Mouse (Mus musculus) myocyte (in vitro differentiated cells): Measurements from ENCODE around the gene Sppl2b. TPM values are rescaled to one million over a fixed set of nuclear protein-coding genes. Genes with fewer than 3 reads are reported as not detected.

ENCODE experiments used
- H3K27me3 ChIP-seq: one replicate; pipeline ENCODE4 v1.6.1; 2011; ENCODE audit not compliant: control insufficient read depth, insufficient read depth, insufficient read length
- H3K36me3 ChIP-seq: one replicate; pipeline ENCODE4 v1.6.1; 2011; ENCODE audit not compliant: control insufficient read depth, insufficient read depth
- H3K4me2 ChIP-seq: one replicate; pipeline ENCODE4 v1.6.1; 2011; ENCODE audit warnings: low read depth, control low read depth
- H3K4me3 ChIP-seq: one replicate; pipeline ENCODE4 v1.5.1; 2011; ENCODE audit warnings: mild to moderate bottlenecking, control low read depth, moderate library complexity
- H3K79me2 ChIP-seq: one replicate; pipeline ENCODE4 v1.6.1; 2011; ENCODE audit not compliant: control insufficient read depth, insufficient read depth
- H3ac ChIP-seq: one replicate; pipeline ENCODE4 v1.6.1; 2011; ENCODE audit not compliant: control insufficient read depth, insufficient read length
- CEBPB ChIP-seq: IDR thresholded peaks from 2 replicates; pipeline ENCODE4 v1.6.1; 2011; ENCODE audit warnings: mild to moderate bottlenecking, moderate library complexity; ENCODE audit not compliant: poor library complexity, insufficient read depth, severe bottlenecking
- E2F4 ChIP-seq: IDR thresholded peaks from one replicate; pipeline ENCODE4 v1.6.1; 2011; ENCODE audit warnings: mild to moderate bottlenecking, control low read depth, moderate library complexity; ENCODE audit not compliant: insufficient read depth
- MAX ChIP-seq: IDR thresholded peaks from one replicate; pipeline ENCODE4 v1.6.1; 2011; ENCODE audit warnings: low read depth, mild to moderate bottlenecking, control low read depth
- MYOD1 ChIP-seq, 3 experiments: IDR thresholded peaks; one replicate each; pipeline ENCODE4 v1.6.1; 2011; ENCODE audit warnings: control low read depth in 2 of 3, low read depth in 2 of 3, mild to moderate bottlenecking in 2 of 3, moderate library complexity in 1 of 3; ENCODE audit not compliant: insufficient read length in 2 of 3, control insufficient read depth in 1 of 3
- MYOG ChIP-seq, 3 experiments: IDR thresholded peaks; one replicate each; pipeline ENCODE4 v1.6.1; 2011; ENCODE audit warnings: control low read depth in 2 of 3, low read depth in 2 of 3, mild to moderate bottlenecking in 2 of 3; ENCODE audit not compliant: insufficient read length in 2 of 3, control insufficient read depth in 1 of 3, insufficient read depth in 1 of 3
- POLR2A ChIP-seq: IDR thresholded peaks from one replicate; pipeline ENCODE4 v1.6.1; 2011; ENCODE audit warnings: low read depth, mild to moderate bottlenecking, control low read depth, moderate library complexity; ENCODE audit not compliant: insufficient read length
- POLR2AphosphoS2 ChIP-seq: IDR thresholded peaks from one replicate; pipeline ENCODE4 v1.6.1; 2011; ENCODE audit warnings: low read depth, control low read depth; ENCODE audit not compliant: insufficient read length
- REST ChIP-seq: IDR thresholded peaks from one replicate; pipeline ENCODE4 v1.6.1; 2011; ENCODE audit warnings: mild to moderate bottlenecking, control low read depth, moderate library complexity; ENCODE audit not compliant: insufficient read depth, insufficient read length
- SRF ChIP-seq: IDR thresholded peaks from one replicate; pipeline ENCODE4 v1.6.1; 2011; ENCODE audit warnings: low read depth; ENCODE audit not compliant: control insufficient read depth, insufficient read length
- TCF12 ChIP-seq: IDR thresholded peaks from one replicate; pipeline ENCODE4 v1.6.1; 2011; ENCODE audit warnings: mild to moderate bottlenecking, control low read depth; ENCODE audit not compliant: poor library complexity, insufficient read depth, severe bottlenecking
- TCF3 ChIP-seq: IDR thresholded peaks from one replicate; pipeline ENCODE4 v1.6.1; 2011; ENCODE audit warnings: low read depth, control low read depth; ENCODE audit not compliant: insufficient read length
- USF1 ChIP-seq: IDR thresholded peaks from one replicate; pipeline ENCODE4 v1.6.1; 2011; ENCODE audit warnings: low read depth, mild to moderate bottlenecking, control low read depth, moderate library complexity
- polyA plus RNA-seq: library from polyadenylated mRNA; unstranded; fragments of >200 nt; fragmentation: generic; extraction: Trizol; gene quantifications from one replicate; pipeline ENCODE4 v1.2.1, GENCODE M21; 2012; ENCODE audit warnings: missing spikeins

Sppl2b gene
- polyA plus RNA-seq, 1 experiment: 31.0 TPM

DNA sequence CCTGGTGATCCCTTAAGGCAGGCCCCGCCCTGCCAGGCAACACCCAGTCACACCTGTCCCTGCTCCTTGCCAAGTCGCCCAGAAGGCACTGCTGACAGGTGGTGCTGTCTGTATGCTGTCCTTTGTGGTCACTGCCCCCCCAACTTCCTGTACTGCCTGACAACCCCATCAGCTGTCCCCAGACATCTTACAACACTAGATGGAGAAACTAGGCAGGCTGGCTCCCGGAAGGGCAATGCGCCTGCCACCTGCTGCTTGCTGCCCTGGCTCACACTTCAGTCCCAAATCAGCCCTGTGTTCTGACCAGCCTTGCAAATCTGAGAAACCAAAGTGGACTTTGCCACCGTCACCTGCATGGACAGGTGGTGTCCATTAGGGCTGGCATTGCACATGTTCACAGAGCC is 59.2 kb downstream of the Sppl2b start:
- peaks cover 30% of the 10 kb centered on the region for H3K79me2 ChIP-seq
- peak overlapping the region; percentile 46 for H3K4me2 ChIP-seq
- no peak overlapping the region for H3ac ChIP-seq
- no peaks in the 10 kb centered on the region for H3K27me3 ChIP-seq
- peaks cover 3% of the 10 kb centered on the region for H3K36me3 ChIP-seq
- TF ChIP-seq TCF12 (peak; percentile 98), MYOD1 (IDR thresholded peaks at IDR 0.05; ENCODE audit: control insufficient read depth in 1 of 3, insufficient read length in 2 of 3, low read depth in 2 of 3) (peak; percentile 82 to 97 (median 94)), MAX (no peak), TCF3 (peak; percentile 99), USF1 (no peak), POLR2AphosphoS2 (peak; percentile 32), POLR2A (peak; percentile 3), CEBPB (0 out of 2 replicates have a peak, but pooled peaks have one; percentile 32), E2F4 (no peak), REST (no peak), MYOG (IDR thresholded peaks at IDR 0.05; ENCODE audit: control insufficient read depth in 1 of 3, insufficient read depth in 1 of 3, insufficient read length in 2 of 3, low read depth in 2 of 3) (peak; percentile 87 to 99 (median 95)), SRF (peak; percentile 21)
- no peak overlapping the region for H3K4me3 ChIP-seq

- Histone ChIP-seq H3K27me3 (no peaks in the 10 kb centered on the region), H3K36me3 (no peaks in the 10 kb centered on the region), H3K79me2 (peaks cover 30% of the 10 kb centered on the region), H3K4me3 (peak overlapping the region; percentile 92), H3ac (no peak overlapping the region), H3K4me2 (peak overlapping the region; percentile 46)
- TF ChIP-seq MYOG (IDR thresholded peaks at IDR 0.05; ENCODE audit: control insufficient read depth in 1 of 3, insufficient read depth in 1 of 3, insufficient read length in 2 of 3, low read depth in 2 of 3) (no peak), REST (no peak), CEBPB (no peak), MYOD1 (IDR thresholded peaks at IDR 0.05; ENCODE audit: control insufficient read depth in 1 of 3, insufficient read length in 2 of 3, low read depth in 2 of 3) (no peak), MAX (no peak), SRF (no peak), POLR2AphosphoS2 (no peak), E2F4 (no peak), TCF12 (no peak), POLR2A (no peak), TCF3 (no peak), USF1 (no peak)
These were observed 60.2 kb downstream of the Sppl2b start for GRCm38 (mm10) chr10:80915260-80915659.

- no peak for TF ChIP-seq CEBPB
- no peak for TF ChIP-seq USF1
- TF ChIP-seq POLR2A: no peak
- TF ChIP-seq MYOG (IDR thresholded peaks at IDR 0.05; ENCODE audit: control insufficient read depth in 1 of 3, insufficient read depth in 1 of 3, insufficient read length in 2 of 3, low read depth in 2 of 3): no peak
- no peak for TF ChIP-seq REST
- no peak for TF ChIP-seq SRF
- TF ChIP-seq E2F4: no peak
- TF ChIP-seq TCF12: no peak
- no peak for TF ChIP-seq MAX
- TF ChIP-seq MYOD1 (IDR thresholded peaks at IDR 0.05; ENCODE audit: control insufficient read depth in 1 of 3, insufficient read length in 2 of 3, low read depth in 2 of 3): no peak
- TF ChIP-seq POLR2AphosphoS2: no peak
- TF ChIP-seq TCF3: no peak
- Histone ChIP-seq H3K27me3 (no peaks in the 10 kb centered on the region), H3ac (no peak overlapping the region), H3K4me2 (peak overlapping the region; percentile 94), H3K36me3 (no peaks in the 10 kb centered on the region), H3K4me3 (peak overlapping the region; percentile 92), H3K79me2 (peaks cover 30% of the 10 kb centered on the region)
These were observed 60.7 kb downstream of the Sppl2b start for GRCm38 (mm10) chr10:80915736-80916135.

GRCm38 (mm10) chr10:80917336-80917778 is 62.3 kb downstream of the Sppl2b start:
- no peaks in the 10 kb centered on the region for H3K36me3 ChIP-seq
- no peaks in the 10 kb centered on the region for H3K27me3 ChIP-seq
- peak overlapping the region; percentile 94 for H3K4me2 ChIP-seq
- no peak for TF ChIP-seq SRF
- H3ac ChIP-seq: peak overlapping the region; percentile 66
- peaks cover 29% of the 10 kb centered on the region for H3K79me2 ChIP-seq
- peak overlapping the region; percentile 92 for H3K4me3 ChIP-seq

DNA sequence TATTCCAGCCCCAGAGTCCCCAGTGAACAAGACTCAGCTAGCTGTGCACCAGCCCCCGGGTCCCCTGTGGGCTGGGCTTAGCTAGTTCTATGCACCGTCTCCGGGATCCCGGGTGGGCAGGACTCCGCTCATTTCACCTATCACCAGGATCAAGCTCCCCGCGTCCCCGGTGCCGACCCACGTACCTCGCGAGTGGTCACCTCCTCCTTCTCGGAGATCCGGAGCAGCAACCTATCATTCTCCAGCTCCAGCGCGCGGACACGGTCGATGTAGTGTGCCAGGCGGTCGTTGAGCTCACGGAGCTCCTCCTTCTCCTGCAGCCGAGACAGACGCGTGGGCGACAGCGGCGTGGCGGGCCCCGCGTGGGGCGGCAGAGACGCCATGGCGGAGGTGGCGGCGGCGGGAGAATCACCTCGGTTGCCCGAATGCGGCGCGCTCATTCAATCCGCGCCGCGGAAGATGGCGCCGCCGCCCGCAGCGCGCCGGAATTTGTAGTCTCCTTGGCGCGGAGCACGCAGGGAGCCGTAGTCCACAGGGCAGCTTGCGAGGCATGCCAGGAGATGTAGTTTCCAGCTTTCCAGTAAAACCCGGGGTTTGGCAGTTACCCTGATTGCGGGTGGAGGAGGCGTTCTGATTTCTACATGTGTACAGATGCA is 62.8 kb downstream of the Sppl2b start, which contains the start of gene Lmnb2:
Gene Lmnb2 (minus strand): TSS at position 467 of the 656 bp plus-strand sequence.
- peak within 1 kb of the TSS; percentile 66 for H3ac ChIP-seq
- peak within 1 kb of the TSS; percentile 94 for H3K4me2 ChIP-seq
- TF ChIP-seq TCF3: no peak
- peak; percentile 85 for TF ChIP-seq E2F4
- TF ChIP-seq USF1: no peak
- no peak for TF ChIP-seq TCF12
- TF ChIP-seq MYOD1 (IDR thresholded peaks at IDR 0.05; ENCODE audit: control insufficient read depth in 1 of 3, insufficient read length in 2 of 3, low read depth in 2 of 3): peak in 1 of 3 experiments; percentile 11
- TF ChIP-seq REST: no peak
- TF ChIP-seq POLR2AphosphoS2: peak; percentile 47
- no peak for TF ChIP-seq MAX
- TF ChIP-seq MYOG (IDR thresholded peaks at IDR 0.05; ENCODE audit: control insufficient read depth in 1 of 3, insufficient read depth in 1 of 3, insufficient read length in 2 of 3, low read depth in 2 of 3): peak in 1 of 3 experiments; percentile 3
- no peak for TF ChIP-seq CEBPB
- TF ChIP-seq POLR2A: peak; percentile 72
- TF ChIP-seq SRF: no peak
- H3K36me3 ChIP-seq: no peaks in the 10 kb centered on the region
- H3K27me3 ChIP-seq: no peaks in the 10 kb centered on the region
- H3K79me2 ChIP-seq: peaks cover 23% of the 10 kb centered on the region
- H3K4me3 ChIP-seq: peak within 1 kb of the TSS; percentile 92
